Mouse (Mus musculus) natural killer cell, adult 2 months (primary cell): ENCODE data around the gene 4933402J07Rik.

Source experiments
- DNase-seq, 2 experiments: peaks; one replicate each; pipeline ENCODE4 v3.0.0; 2022; ENCODE audit warnings: low spot score in 2 of 2

Gene 4933402J07Rik

GRCm38 (mm10) chr8:87621181-87621580, 57.5 kb downstream of the 4933402J07Rik start:
- no peak for DNase-seq

- DNase-seq = no peak
Observed at GRCm38 (mm10) chr8:87629656-87630055, 66.0 kb downstream of the 4933402J07Rik start.

GRCm38 (mm10) chr8:87631776-87632175, 68.1 kb downstream of the 4933402J07Rik start:
- DNase-seq = no peak

GRCm38 (mm10) chr8:87636226-87636742, 72.6 kb downstream of the 4933402J07Rik start:
- DNase-seq = no peak
